Mouse (Mus musculus): ENCODE results near the gene Mecom.

GRCm38 (mm10) chr3:30248656-30249384, 299.0 kb downstream of the Mecom start:
- TF ChIP-seq POLR2A (IDR thresholded peaks at IDR 0.05; ENCODE audit: low read depth, low read length) (no peak), CTCF (conservative IDR thresholded peaks at IDR 0.05 in 1 of 2, IDR thresholded peaks at IDR 0.05 in 1 of 2; ENCODE audit: low read depth in 2 of 2, low read length in 2 of 2) (no peak), TBP (conservative IDR thresholded peaks at IDR 0.05; ENCODE audit: low read depth, low read length) (no peak), MAX (IDR thresholded peaks at IDR 0.05; ENCODE audit: low read length) (no peak), PAX5 (IDR thresholded peaks at IDR 0.05; ENCODE audit: low read length) (no peak), HCFC1 (IDR thresholded peaks at IDR 0.05; ENCODE audit: low read depth, low read length) (no peak), USF1 (IDR thresholded peaks at IDR 0.05; ENCODE audit: low read depth, low read length) (no peak)

Measured in CH12.LX (cell line).